Mouse (Mus musculus) C2C12 (cell line): Measurements from ENCODE around the gene Gripap1. TPM values are rescaled to one million over a fixed set of nuclear protein-coding genes. Genes with fewer than 3 reads are reported as not detected.

ENCODE experiments used
- H3K27me3 ChIP-seq: one replicate; pipeline ENCODE4 v1.6.1; 2011; ENCODE audit not compliant: control insufficient read depth, insufficient read depth, insufficient read length
- H3K36me3 ChIP-seq: one replicate; pipeline ENCODE4 v1.6.1; 2011; ENCODE audit not compliant: control insufficient read depth, insufficient read depth
- H3K4me3 ChIP-seq: one replicate; pipeline ENCODE4 v1.5.1; 2011; ENCODE audit warnings: mild to moderate bottlenecking, control low read depth; ENCODE audit not compliant: poor library complexity, insufficient read depth, severe bottlenecking
- H3K79me2 ChIP-seq: one replicate; pipeline ENCODE4 v1.6.1; 2011; ENCODE audit not compliant: control insufficient read depth, insufficient read depth
- H3K79me3 ChIP-seq: one replicate; pipeline ENCODE4 v1.6.1; 2011; ENCODE audit warnings: low read depth, control low read depth
- H3ac ChIP-seq: one replicate; pipeline ENCODE3; 2011; ENCODE audit warnings: low read depth; ENCODE audit not compliant: control insufficient read depth, insufficient read length
- CEBPB ChIP-seq: IDR thresholded peaks from one replicate; pipeline ENCODE4 v1.6.1; 2011; ENCODE audit warnings: low read depth, mild to moderate bottlenecking, control low read depth, moderate library complexity
- CTCF ChIP-seq: IDR thresholded peaks from one replicate; pipeline ENCODE4 v1.5.1; 2011; ENCODE audit not compliant: control insufficient read depth, insufficient read depth, insufficient read length
- FOSL1 ChIP-seq: IDR thresholded peaks from one replicate; pipeline ENCODE4 v1.8.0; 2011; ENCODE audit warnings: mild to moderate bottlenecking, low read length; ENCODE audit not compliant: poor library complexity, insufficient read depth, severe bottlenecking
- MAX ChIP-seq: IDR thresholded peaks from one replicate; pipeline ENCODE4 v1.6.1; 2011; ENCODE audit warnings: mild to moderate bottlenecking, control low read depth
- MYOD1 ChIP-seq: IDR thresholded peaks from one replicate; pipeline ENCODE4 v1.6.1; 2011; ENCODE audit warnings: low read depth; ENCODE audit not compliant: control insufficient read depth, insufficient read length
- MYOG ChIP-seq: IDR thresholded peaks from one replicate; pipeline ENCODE4 v1.6.1; 2011; ENCODE audit not compliant: control insufficient read depth, insufficient read length; ENCODE audit errors: extremely low read depth
- USF1 ChIP-seq: IDR thresholded peaks from one replicate; pipeline ENCODE4 v1.6.1; 2011; ENCODE audit warnings: low read depth, mild to moderate bottlenecking, control low read depth, moderate library complexity
- microRNA-seq: library from miRNA; unstranded; fragments of <30 nt; microRNA quantifications from one replicate; pipeline ENCODE4, GENCODE M21; 2019; ENCODE audit warnings: borderline microRNAs expressed
- polyA plus RNA-seq: library from polyadenylated mRNA; unstranded; fragments of >200 nt; fragmentation: generic; extraction: Trizol; gene quantifications from one replicate; pipeline ENCODE4 v1.2.1, GENCODE M21; 2012; ENCODE audit warnings: missing spikeins

The Gripap1 gene
- polyA plus RNA-seq, 1 experiment: 17.9 TPM

DNA sequence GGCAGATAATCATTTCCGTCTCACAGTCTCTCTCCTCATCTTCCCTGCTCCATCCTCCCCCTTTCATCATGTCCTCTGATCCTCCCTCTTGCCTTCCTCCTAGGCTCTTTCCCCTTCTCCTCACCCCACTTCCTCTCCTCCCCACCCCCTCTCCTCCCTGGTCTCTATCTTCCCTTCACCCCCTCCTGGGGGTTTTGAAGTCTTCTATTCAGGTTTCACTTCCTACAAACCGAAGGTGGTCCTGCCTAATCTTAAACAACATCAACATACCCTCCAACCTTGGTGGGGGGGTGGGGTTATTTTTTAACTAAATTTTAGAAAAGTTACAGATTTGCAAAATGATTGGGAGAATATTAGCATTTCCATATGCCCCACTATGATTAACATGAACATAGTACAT, 78.9 kb downstream of the Gripap1 start:
- Histone ChIP-seq H3K79me3 (peaks cover 4% of the 10 kb centered on the region), H3K36me3 (peaks cover 3% of the 10 kb centered on the region), H3K4me3 (no peak overlapping the region), H3ac (no peak overlapping the region), H3K27me3 (no peaks in the 10 kb centered on the region), H3K79me2 (peaks cover 8% of the 10 kb centered on the region)
- TF ChIP-seq FOSL1 (no peak), MYOD1 (no peak), CTCF (no peak), CEBPB (no peak), MYOG (no peak), MAX (no peak), USF1 (no peak)

- H3ac ChIP-seq: no peak overlapping the region
- H3K27me3 ChIP-seq: no peaks in the 10 kb centered on the region
- H3K4me3 ChIP-seq: no peak overlapping the region
- H3K36me3 ChIP-seq: peaks cover 3% of the 10 kb centered on the region
- H3K79me2 ChIP-seq: peaks cover 8% of the 10 kb centered on the region
- TF ChIP-seq FOSL1 (no peak), MYOD1 (no peak), CEBPB (no peak), USF1 (no peak)
- H3K79me3 ChIP-seq: no peaks in the 10 kb centered on the region
These were observed 80.3 kb downstream of the Gripap1 start for GRCm38 (mm10) chrX:7869826-7870225.

Small RNA genes lying within 50 kb of the gene (microRNA-seq; reads per million reads assigned to microRNA genes)
- 6.5 reads per million, percentile 55 among the genes with 10 or more reads in this experiment for gene Mir1198

Other genes starting within 250 kb of the Gripap1 start
- gene Foxp3, start 216.1 kb upstream of the Gripap1 start, polyA plus RNA-seq: 0.11 TPM
- gene Ppp1r3f, start 215.5 kb upstream of the Gripap1 start, polyA plus RNA-seq: 3.3 TPM
- 38.0 TPM for gene Ccdc22, start 184.2 kb upstream of the Gripap1 start, polyA plus RNA-seq
- gene Cacna1f, start 182.7 kb upstream of the Gripap1 start, polyA plus RNA-seq: not detected
- gene Syp, start 151.3 kb upstream of the Gripap1 start, polyA plus RNA-seq: 0.75 TPM
- 3.0 TPM for gene Prickle3, start 132.5 kb upstream of the Gripap1 start, polyA plus RNA-seq
- 549 TPM for gene Plp2, start 118.4 kb upstream of the Gripap1 start, polyA plus RNA-seq
- gene Magix, start 108.5 kb upstream of the Gripap1 start, polyA plus RNA-seq: 0.08 TPM
- 15.7 TPM for gene Gpkow, start 92.6 kb upstream of the Gripap1 start, polyA plus RNA-seq
- gene Wdr45, start 75.4 kb upstream of the Gripap1 start, polyA plus RNA-seq: 18.4 TPM
- gene Gm45208, start 67.5 kb upstream of the Gripap1 start, polyA plus RNA-seq: 0.22 TPM
- gene Praf2, start 61.3 kb upstream of the Gripap1 start, polyA plus RNA-seq: 93.9 TPM
- 9.4 TPM for gene Ccdc120, start 38.9 kb upstream of the Gripap1 start, polyA plus RNA-seq
- 46.7 TPM for gene Tfe3, start 27.2 kb upstream of the Gripap1 start, polyA plus RNA-seq
- gene Kcnd1, start 32.5 kb downstream of the Gripap1 start, polyA plus RNA-seq: 0.11 TPM
- 32.0 TPM for gene Otud5, start 51.6 kb downstream of the Gripap1 start, polyA plus RNA-seq
- gene Pim2, start 88.5 kb downstream of the Gripap1 start, polyA plus RNA-seq: 2.4 TPM
- 20.6 TPM for gene Slc35a2, start 94.3 kb downstream of the Gripap1 start, polyA plus RNA-seq
- 79.2 TPM for gene Pqbp1, start 109.5 kb downstream of the Gripap1 start, polyA plus RNA-seq
- 43.1 TPM for gene Timm17b, start 109.6 kb downstream of the Gripap1 start, polyA plus RNA-seq
- gene Gm10491, start 118.1 kb downstream of the Gripap1 start, polyA plus RNA-seq: not detected
- gene Gm10490, start 119.8 kb downstream of the Gripap1 start, polyA plus RNA-seq: 0.27 TPM
- gene Pcsk1n, start 130.1 kb downstream of the Gripap1 start, polyA plus RNA-seq: not detected
- gene Eras, start 138.8 kb downstream of the Gripap1 start, polyA plus RNA-seq: not detected
- gene Hdac6, start 158.1 kb downstream of the Gripap1 start, polyA plus RNA-seq: 19.0 TPM
- 0.02 TPM for gene Gata1, start 188.3 kb downstream of the Gripap1 start, polyA plus RNA-seq
- gene Glod5, start 228.7 kb downstream of the Gripap1 start, polyA plus RNA-seq: not detected